Mouse (Mus musculus): ENCODE data around the gene Pah.
A peak's percentile ranks its signal among the peaks of the same experiment; 100 is the strongest.

Gene Pah

GRCm38 (mm10) chr10:87521646-87522045, at the start of gene Pah:
TSS of gene Pah (plus strand) at chr10:87521795.
- no peak for DNase-seq (ENCODE audit: low read depth, low spot score)

GRCm38 (mm10) chr10:87473475-87474131, 48.0 kb upstream of the Pah start:
- DNase-seq (ENCODE audit: low read depth, low spot score): no peak

GRCm38 (mm10) chr10:87474971-87475370, 46.6 kb upstream of the Pah start:
- no peak for DNase-seq (ENCODE audit: low read depth, low spot score)

- DNase-seq (ENCODE audit: low read depth, low spot score): no peak
These were observed 43.7 kb upstream of the Pah start for GRCm38 (mm10) chr10:87477895-87478294.

- DNase-seq (ENCODE audit: low read depth, low spot score): no peak
These were observed 36.5 kb upstream of the Pah start for GRCm38 (mm10) chr10:87484831-87485720.

- no peak for DNase-seq (ENCODE audit: low read depth, low spot score)
These were observed 35.6 kb upstream of the Pah start for GRCm38 (mm10) chr10:87485721-87486620.

GRCm38 (mm10) chr10:87488429-87489145, 33.0 kb upstream of the Pah start:
- peak; percentile 49 for DNase-seq (ENCODE audit: low read depth, low spot score)

GRCm38 (mm10) chr10:87489246-87490009, 32.2 kb upstream of the Pah start:
- no peak for DNase-seq (ENCODE audit: low read depth, low spot score)

GRCm38 (mm10) chr10:87490328-87490727, 31.3 kb upstream of the Pah start:
- DNase-seq (ENCODE audit: low read depth, low spot score): no peak

- DNase-seq (ENCODE audit: low read depth, low spot score): no peak
These were observed 30.0 kb upstream of the Pah start for GRCm38 (mm10) chr10:87491485-87492040.

GRCm38 (mm10) chr10:87492332-87492660, 29.3 kb upstream of the Pah start:
- DNase-seq (ENCODE audit: low read depth, low spot score): no peak

GRCm38 (mm10) chr10:87492661-87493551, 28.7 kb upstream of the Pah start:
- no peak for DNase-seq (ENCODE audit: low read depth, low spot score)

GRCm38 (mm10) chr10:87493576-87493975, 28.0 kb upstream of the Pah start, which contains the start of gene Ascl1:
TSS of gene Ascl1 (minus strand) at chr10:87493660.
- DNase-seq (ENCODE audit: low read depth, low spot score): no peak

GRCm38 (mm10) chr10:87494176-87494575, 27.4 kb upstream of the Pah start:
- DNase-seq (ENCODE audit: low read depth, low spot score): no peak

- no peak for DNase-seq (ENCODE audit: low read depth, low spot score)
These were observed 27.0 kb upstream of the Pah start for GRCm38 (mm10) chr10:87494596-87494995.

GRCm38 (mm10) chr10:87497056-87497455, 24.5 kb upstream of the Pah start:
- no peak for DNase-seq (ENCODE audit: low read depth, low spot score)

- DNase-seq (ENCODE audit: low read depth, low spot score): no peak
These were observed 20.5 kb upstream of the Pah start for GRCm38 (mm10) chr10:87500926-87501658.

- DNase-seq (ENCODE audit: low read depth, low spot score): no peak
These were observed 19.9 kb upstream of the Pah start for GRCm38 (mm10) chr10:87501659-87502042.

- DNase-seq (ENCODE audit: low read depth, low spot score): no peak
These were observed 19.3 kb upstream of the Pah start for GRCm38 (mm10) chr10:87502283-87502682.

All from 3T3-L1 (cell line).